Mouse (Mus musculus) olfactory bulb, adult 2 months (tissue): ENCODE results near the gene Mtus2.

ENCODE experiments used
- CTCF ChIP-seq: fragments of 200-500 bp; IDR thresholded peaks from 2 replicates; pipeline ENCODE4 v1.5.1; 2012; ENCODE audit warnings: low read depth, mild to moderate bottlenecking, low read length, moderate library complexity; ENCODE audit not compliant: insufficient read depth
- POLR2A ChIP-seq: fragments of 200-500 bp; IDR thresholded peaks from 2 replicates; pipeline ENCODE4 v1.6.1; 2012; ENCODE audit warnings: mild to moderate bottlenecking, low read depth, low read length, moderate library complexity; ENCODE audit not compliant: insufficient read depth

DNA sequence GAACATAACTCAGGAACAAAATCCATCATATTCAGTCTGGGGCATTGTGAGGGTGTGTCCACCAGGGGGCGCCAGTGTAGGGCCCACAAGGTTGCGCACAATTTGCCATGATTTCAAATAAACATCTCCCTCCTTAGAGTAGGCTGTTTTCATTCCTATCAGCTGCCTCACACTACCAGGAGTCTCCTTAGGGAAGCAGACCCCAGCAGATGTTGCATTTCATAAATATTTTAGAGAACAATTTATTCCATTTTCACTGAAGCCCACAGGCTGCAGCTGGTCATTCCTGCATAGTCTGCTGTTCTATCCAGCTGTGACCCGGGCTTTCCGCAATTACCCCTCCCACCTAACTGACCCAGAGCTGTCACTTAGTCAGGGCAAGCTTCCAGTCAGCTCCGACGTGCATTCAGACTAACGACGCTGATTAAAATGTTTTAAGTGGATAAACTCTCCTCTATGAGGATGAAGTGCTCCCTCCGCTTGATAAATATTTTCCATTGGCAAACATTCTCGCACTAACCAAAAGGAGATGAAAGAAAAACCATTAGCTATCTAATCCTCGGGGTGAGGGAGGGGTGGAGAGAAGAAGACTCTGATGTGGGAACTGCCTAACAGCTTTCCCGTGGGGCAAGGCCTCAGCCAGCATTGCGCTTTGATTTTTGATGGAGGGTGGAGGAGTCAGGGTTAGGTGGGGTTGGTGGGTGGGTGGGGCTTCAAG, 223.6 kb downstream of the Mtus2 start:
- TF ChIP-seq POLR2A (no peak), CTCF (no peak)
